Mouse (Mus musculus) liver, embryonic 13.5 days (tissue): ENCODE data around the gene Fnbp1l. TPM values are rescaled to one million over a fixed set of nuclear protein-coding genes. Genes with fewer than 3 reads are reported as not detected.

Source experiments
- ATAC-seq: fragments of 200-750 bp; cut with Nextera tagmentation; 2 replicates; pipeline ENCODE4 v1.8.0; 2017; ENCODE audit warnings: low read depth, mild to moderate bottlenecking, moderate number of reproducible peaks, moderate library complexity
- DNase-seq: peaks from one replicate; pipeline ENCODE4 v3.0.0; 2022
- H3K27ac ChIP-seq: fragments of 300-500 bp; sonication (generic); 2 replicates; pipeline ENCODE4 v1.5.1; 2015; ENCODE audit warnings: moderate library complexity, mild to moderate bottlenecking, inconsistent platforms
- H3K27me3 ChIP-seq: fragments of 300-500 bp; sonication (generic); 2 replicates; pipeline ENCODE4 v1.6.1; 2015; ENCODE audit warnings: mild to moderate bottlenecking, inconsistent platforms
- H3K36me3 ChIP-seq: fragments of 300-500 bp; sonication (generic); 2 replicates; pipeline ENCODE4 v1.6.1; 2015; ENCODE audit warnings: mild to moderate bottlenecking, inconsistent platforms
- H3K4me1 ChIP-seq: fragments of 300-500 bp; sonication (generic); replicated peaks from 2 replicates; pipeline ENCODE4 v1.6.1; 2015; ENCODE audit warnings: inconsistent platforms
- H3K4me2 ChIP-seq: fragments of 300-500 bp; sonication (generic); 2 replicates; pipeline ENCODE4 v1.6.1; 2015; ENCODE audit warnings: inconsistent platforms, mild to moderate bottlenecking, moderate library complexity
- H3K4me3 ChIP-seq: fragments of 300-500 bp; sonication (generic); replicated peaks from 2 replicates; pipeline ENCODE4 v1.5.1; 2015; ENCODE audit warnings: mild to moderate bottlenecking, inconsistent platforms
- H3K9ac ChIP-seq: fragments of 300-500 bp; sonication (generic); 2 replicates; pipeline ENCODE4 v1.6.1; 2015; ENCODE audit warnings: mild to moderate bottlenecking, inconsistent platforms
- H3K9me3 ChIP-seq: fragments of 300-500 bp; sonication (generic); replicated peaks from 2 replicates; pipeline ENCODE4 v1.6.1; 2016; ENCODE audit warnings: inconsistent platforms
- WGBS: fragments of 180-500 bp; shearing (Covaris S2); methylation state at CpG from one replicate; pipeline ENCODE4 v1.1.7; 2015; ENCODE audit not compliant: insufficient replicate concordance; 5-methylcytosine and 5-hydroxymethylcytosine counted together
- polyA plus RNA-seq: library from polyadenylated mRNA; unstranded; fragments of >200 nt; fragmentation: Nextera tagmentation; extraction: Ambion mirVana; gene quantifications from 2 replicates; pipeline ENCODE4 v1.2.1, GENCODE M21; 2015

Fnbp1l gene
- polyA plus RNA-seq, 1 experiment from 2014 or later: 4.3 TPM

- Histone ChIP-seq H3K4me1 (peaks cover 35% of the 10 kb centered on the region), H3K4me3 (no peak overlapping the region), H3K4me2 (peak overlapping the region; percentile 41), H3K27ac (peak overlapping the region; percentile 74), H3K9me3 (no peaks in the 10 kb centered on the region), H3K9ac (no peak overlapping the region), H3K36me3 (no peaks in the 10 kb centered on the region), H3K27me3 (no peaks in the 10 kb centered on the region)
- DNase-seq (no peak), ATAC-seq (peak; percentile 26)
- 31% methylated on average over 11 of the region's 11 CpGs for WGBS
These were observed 109.8 kb downstream of the Fnbp1l start for GRCm38 (mm10) chr3:122509534-122510239.

DNA sequence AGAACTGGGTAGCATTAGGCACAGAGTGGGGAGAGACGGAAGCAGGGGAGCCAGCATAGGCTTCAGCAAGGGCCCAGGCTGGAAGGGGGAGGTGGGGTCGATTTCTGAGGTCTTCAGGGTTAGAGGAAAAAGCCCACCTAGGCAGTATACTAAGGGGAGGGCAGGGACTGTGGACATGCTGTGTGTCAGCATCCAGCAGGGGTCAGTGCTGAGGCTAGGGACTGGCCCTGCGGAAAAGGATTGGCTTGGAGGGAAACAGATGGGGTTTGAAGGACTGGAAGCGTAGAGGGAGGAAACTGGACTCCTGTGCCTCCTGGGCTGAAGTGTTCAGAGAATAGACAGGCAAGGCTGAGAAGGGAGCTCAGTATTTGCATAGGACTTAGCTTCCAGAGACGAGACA lies 110.4 kb downstream of the Fnbp1l start:
- DNase-seq: peak; percentile 23
- H3K36me3 ChIP-seq: no peaks in the 10 kb centered on the region
- H3K9me3 ChIP-seq: no peaks in the 10 kb centered on the region
- no peak overlapping the region for H3K4me2 ChIP-seq
- peaks cover 36% of the 10 kb centered on the region for H3K4me1 ChIP-seq
- peak; percentile 22 for ATAC-seq
- WGBS: 23% methylated on average over 5 of the region's 5 CpGs
- peak overlapping the region; percentile 74 for H3K27ac ChIP-seq
- H3K4me3 ChIP-seq: no peak overlapping the region
- H3K9ac ChIP-seq: no peak overlapping the region
- H3K27me3 ChIP-seq: no peaks in the 10 kb centered on the region

GRCm38 (mm10) chr3:122507826-122508225 lies 111.7 kb downstream of the Fnbp1l start:
- H3K4me3 ChIP-seq: no peak overlapping the region
- H3K27me3 ChIP-seq: no peaks in the 10 kb centered on the region
- ATAC-seq (no peak), DNase-seq (no peak)
- H3K4me1 ChIP-seq: peaks cover 33% of the 10 kb centered on the region
- H3K9ac ChIP-seq: no peak overlapping the region
- no peak overlapping the region for H3K27ac ChIP-seq
- H3K36me3 ChIP-seq: no peaks in the 10 kb centered on the region
- no peak overlapping the region for H3K4me2 ChIP-seq
- no peaks in the 10 kb centered on the region for H3K9me3 ChIP-seq
- 86% methylated on average over 14 of the region's 14 CpGs for WGBS

DNA sequence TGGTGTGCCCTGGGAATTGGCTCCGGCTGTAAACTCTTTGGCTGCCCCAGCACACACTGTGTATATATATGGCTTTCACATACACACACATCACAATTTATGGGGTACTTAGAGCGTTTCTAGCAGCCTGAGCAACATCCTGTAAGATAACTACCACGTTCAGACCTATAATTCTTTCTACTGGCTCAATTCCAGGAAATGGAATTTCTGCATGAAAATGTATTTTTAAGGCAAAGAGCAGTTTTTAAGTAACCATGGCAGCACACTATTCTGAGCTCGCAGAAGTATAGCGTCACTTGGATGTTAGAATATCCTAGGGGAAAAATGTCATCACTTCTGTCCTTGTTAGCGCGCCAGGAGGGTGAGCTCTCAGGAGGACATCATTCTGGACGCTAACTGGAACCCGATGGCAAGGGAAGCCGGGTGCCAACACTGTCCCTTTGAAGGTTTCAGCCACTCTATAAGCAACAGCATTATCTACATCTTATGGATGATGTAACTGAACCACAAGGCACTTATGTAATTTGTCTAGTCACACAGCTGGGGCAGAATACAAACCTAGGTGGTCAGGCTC lies 113.1 kb downstream of the Fnbp1l start:
- Histone ChIP-seq H3K27me3 (no peaks in the 10 kb centered on the region), H3K4me2 (no peak overlapping the region), H3K4me1 (peaks cover 24% of the 10 kb centered on the region), H3K36me3 (no peaks in the 10 kb centered on the region), H3K4me3 (no peak overlapping the region), H3K9ac (no peak overlapping the region), H3K9me3 (no peaks in the 10 kb centered on the region), H3K27ac (no peak overlapping the region)
- ATAC-seq (no peak), DNase-seq (no peak)
- 64% methylated on average over 10 of the region's 10 CpGs for WGBS

- ATAC-seq: no peak
- no peak overlapping the region for H3K27ac ChIP-seq
- 60% methylated on average over 9 of the region's 9 CpGs for WGBS
- no peak overlapping the region for H3K4me2 ChIP-seq
- no peak overlapping the region for H3K4me3 ChIP-seq
- DNase-seq: no peak
- H3K36me3 ChIP-seq: no peaks in the 10 kb centered on the region
- 0 out of 2 replicates have a peak, but pooled peaks cover 10% of the 10 kb centered on the region for H3K4me1 ChIP-seq
- no peak overlapping the region for H3K9ac ChIP-seq
- H3K27me3 ChIP-seq: no peaks in the 10 kb centered on the region
- no peaks in the 10 kb centered on the region for H3K9me3 ChIP-seq
These were observed 118.6 kb downstream of the Fnbp1l start for GRCm38 (mm10) chr3:122500929-122501328.

GRCm38 (mm10) chr3:122499647-122500046 lies 119.9 kb downstream of the Fnbp1l start:
- DNase-seq (no peak), ATAC-seq (no peak)
- Histone ChIP-seq H3K9ac (no peak overlapping the region), H3K36me3 (no peaks in the 10 kb centered on the region), H3K9me3 (no peaks in the 10 kb centered on the region), H3K27me3 (no peaks in the 10 kb centered on the region), H3K4me2 (no peak overlapping the region), H3K4me3 (no peak overlapping the region), H3K27ac (no peak overlapping the region), H3K4me1 (0 out of 2 replicates have a peak, but pooled peaks cover 9% of the 10 kb centered on the region)
- 73% methylated on average over 6 of the region's 6 CpGs for WGBS

DNA sequence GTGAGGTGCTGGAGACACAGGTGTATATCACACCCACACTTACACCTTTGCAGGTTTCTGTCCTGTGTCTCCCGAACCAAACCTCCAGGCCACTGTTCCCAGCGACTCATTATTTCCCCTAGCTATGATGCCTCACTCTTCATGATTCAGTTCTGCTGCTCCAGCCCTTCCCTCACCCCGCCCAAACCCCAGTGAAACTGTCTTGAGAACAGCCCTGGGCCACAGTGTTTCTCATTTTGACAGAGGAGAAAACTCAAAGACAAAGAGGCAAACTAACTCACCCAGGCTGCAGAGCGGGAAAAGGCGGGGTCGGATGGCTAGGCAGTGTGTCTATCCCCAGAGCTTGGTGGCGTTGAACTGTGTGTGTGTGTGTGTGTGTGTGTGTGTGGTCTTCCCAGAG lies 121.0 kb downstream of the Fnbp1l start:
- no peak overlapping the region for H3K9ac ChIP-seq
- H3K9me3 ChIP-seq: no peaks in the 10 kb centered on the region
- no peak for DNase-seq
- ATAC-seq: no peak
- H3K4me2 ChIP-seq: no peak overlapping the region
- H3K36me3 ChIP-seq: no peaks in the 10 kb centered on the region
- H3K4me1 ChIP-seq: 0 out of 2 replicates have a peak, but pooled peaks cover 8% of the 10 kb centered on the region
- no peak overlapping the region for H3K4me3 ChIP-seq
- H3K27me3 ChIP-seq: no peaks in the 10 kb centered on the region
- whole genome bisulfite sequencing: 72% methylated on average over 7 of the region's 7 CpGs
- H3K27ac ChIP-seq: no peak overlapping the region

DNA sequence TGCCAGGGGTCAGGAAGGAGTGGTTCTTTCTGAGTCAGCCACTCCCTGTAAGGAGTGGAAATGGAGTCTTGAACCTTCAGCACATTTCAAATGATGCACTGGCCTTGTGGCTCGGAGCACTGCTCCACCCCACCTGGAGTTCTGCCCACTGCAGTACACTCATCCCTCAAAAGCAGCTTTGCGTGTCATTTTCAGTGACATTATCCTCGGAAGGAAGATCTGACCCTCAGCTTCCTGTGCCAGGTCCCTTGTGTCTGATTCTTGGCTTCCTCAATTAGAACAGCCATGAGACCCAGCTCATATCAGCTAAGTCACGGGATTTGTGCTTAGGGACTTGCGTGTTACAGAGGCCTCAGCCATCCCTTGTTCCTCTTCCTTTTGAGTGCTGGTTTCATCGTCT lies 121.6 kb downstream of the Fnbp1l start:
- no peaks in the 10 kb centered on the region for H3K9me3 ChIP-seq
- no peak overlapping the region for H3K4me3 ChIP-seq
- H3K27me3 ChIP-seq: no peaks in the 10 kb centered on the region
- H3K9ac ChIP-seq: no peak overlapping the region
- H3K36me3 ChIP-seq: no peaks in the 10 kb centered on the region
- H3K4me2 ChIP-seq: no peak overlapping the region
- ATAC-seq (no peak), DNase-seq (no peak)
- 0 out of 2 replicates have a peak, but pooled peaks cover 8% of the 10 kb centered on the region for H3K4me1 ChIP-seq
- WGBS: 56% methylated on average over 6 of the region's 6 CpGs
- no peak overlapping the region for H3K27ac ChIP-seq

GRCm38 (mm10) chr3:122494764-122495163 lies 124.8 kb downstream of the Fnbp1l start:
- Histone ChIP-seq H3K36me3 (no peaks in the 10 kb centered on the region), H3K9me3 (no peaks in the 10 kb centered on the region), H3K27me3 (no peaks in the 10 kb centered on the region), H3K4me1 (no peaks in the 10 kb centered on the region), H3K4me2 (no peak overlapping the region), H3K27ac (no peak overlapping the region), H3K4me3 (no peak overlapping the region), H3K9ac (no peak overlapping the region)
- ATAC-seq (no peak), DNase-seq (no peak)
- WGBS: 71% methylated on average over 6 of the region's 6 CpGs

DNA sequence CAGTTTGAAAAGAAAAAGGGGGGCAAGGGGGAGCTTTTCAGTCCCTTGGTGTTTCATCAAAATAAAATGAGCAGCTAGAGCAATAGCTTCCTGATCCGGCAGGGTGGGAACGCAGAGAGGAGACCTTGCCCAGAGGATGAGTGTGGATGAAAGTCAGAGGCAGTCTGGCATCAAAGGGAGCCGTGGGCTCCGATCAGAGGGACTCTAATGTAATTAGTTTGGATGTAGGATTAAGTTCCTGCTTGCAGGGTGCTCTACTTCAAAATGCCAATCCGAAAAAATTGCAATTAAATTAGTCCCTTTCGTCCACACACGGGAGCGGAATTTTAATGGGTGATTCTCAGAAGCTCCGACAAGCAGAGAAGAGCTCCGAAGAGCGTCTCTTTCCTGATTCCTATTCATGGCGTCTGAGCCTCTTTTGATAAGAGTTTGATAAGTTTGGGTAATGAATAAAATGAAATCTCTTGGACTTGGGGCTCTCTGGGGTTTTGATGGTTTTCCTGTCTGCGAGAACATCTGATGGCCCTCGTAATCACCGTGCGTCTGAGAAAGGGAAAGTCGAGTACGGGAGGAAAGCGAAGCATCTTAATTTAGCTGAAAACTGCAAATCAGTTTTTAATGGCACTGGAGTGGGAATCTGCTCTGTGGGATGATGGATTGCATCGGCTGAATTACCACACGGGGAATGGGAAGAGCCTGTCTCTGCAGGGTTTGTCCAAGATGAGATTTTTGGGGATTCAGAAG lies 126.5 kb downstream of the Fnbp1l start:
- WGBS: 68% methylated on average over 21 of the region's 21 CpGs
- no peak overlapping the region for H3K4me2 ChIP-seq

DNA sequence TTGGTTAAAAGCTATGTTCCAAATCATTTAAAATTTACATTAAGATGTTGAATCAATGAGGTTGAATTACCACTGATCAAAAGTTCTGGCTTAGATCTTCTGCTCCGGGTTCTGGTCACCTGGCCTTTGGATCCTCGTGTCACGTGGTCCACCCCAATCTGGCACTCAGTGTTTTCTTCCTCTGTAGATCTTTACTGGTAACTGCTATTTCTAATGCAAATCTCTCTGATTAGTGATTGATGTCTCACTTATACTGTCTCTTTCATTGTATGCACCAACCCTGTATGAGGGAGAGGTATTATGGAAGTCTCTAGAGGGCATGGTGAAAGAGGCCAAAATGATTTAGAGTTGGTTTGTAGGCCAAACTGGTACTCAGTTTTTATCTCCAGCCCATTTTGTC lies 127.5 kb downstream of the Fnbp1l start:
- ATAC-seq (no peak), DNase-seq (no peak)
- Histone ChIP-seq H3K4me3 (no peak overlapping the region), H3K27ac (no peak overlapping the region), H3K27me3 (no peaks in the 10 kb centered on the region), H3K4me2 (no peak overlapping the region), H3K9ac (no peak overlapping the region), H3K9me3 (no peaks in the 10 kb centered on the region), H3K4me1 (no peaks in the 10 kb centered on the region), H3K36me3 (no peaks in the 10 kb centered on the region)
- WGBS: 64% methylated on average over 3 of the region's 3 CpGs

More for the DNA sequence above, 126.5 kb downstream of the Fnbp1l start:
- H3K4me1 ChIP-seq: no peaks in the 10 kb centered on the region
- no peaks in the 10 kb centered on the region for H3K27me3 ChIP-seq
- no peak overlapping the region for H3K27ac ChIP-seq
- ATAC-seq: no peak
- H3K4me3 ChIP-seq: no peak overlapping the region
- no peaks in the 10 kb centered on the region for H3K9me3 ChIP-seq
- H3K9ac ChIP-seq: no peak overlapping the region
- no peaks in the 10 kb centered on the region for H3K36me3 ChIP-seq
- no peak for DNase-seq
